Mouse (Mus musculus) retina, postnatal 1 day (tissue): Measurements from ENCODE around the gene Mb.

Experiments used
- DNase-seq: peaks from one replicate; pipeline ENCODE4 v3.0.0-alpha.2; 2012

Gene Mb

DNA sequence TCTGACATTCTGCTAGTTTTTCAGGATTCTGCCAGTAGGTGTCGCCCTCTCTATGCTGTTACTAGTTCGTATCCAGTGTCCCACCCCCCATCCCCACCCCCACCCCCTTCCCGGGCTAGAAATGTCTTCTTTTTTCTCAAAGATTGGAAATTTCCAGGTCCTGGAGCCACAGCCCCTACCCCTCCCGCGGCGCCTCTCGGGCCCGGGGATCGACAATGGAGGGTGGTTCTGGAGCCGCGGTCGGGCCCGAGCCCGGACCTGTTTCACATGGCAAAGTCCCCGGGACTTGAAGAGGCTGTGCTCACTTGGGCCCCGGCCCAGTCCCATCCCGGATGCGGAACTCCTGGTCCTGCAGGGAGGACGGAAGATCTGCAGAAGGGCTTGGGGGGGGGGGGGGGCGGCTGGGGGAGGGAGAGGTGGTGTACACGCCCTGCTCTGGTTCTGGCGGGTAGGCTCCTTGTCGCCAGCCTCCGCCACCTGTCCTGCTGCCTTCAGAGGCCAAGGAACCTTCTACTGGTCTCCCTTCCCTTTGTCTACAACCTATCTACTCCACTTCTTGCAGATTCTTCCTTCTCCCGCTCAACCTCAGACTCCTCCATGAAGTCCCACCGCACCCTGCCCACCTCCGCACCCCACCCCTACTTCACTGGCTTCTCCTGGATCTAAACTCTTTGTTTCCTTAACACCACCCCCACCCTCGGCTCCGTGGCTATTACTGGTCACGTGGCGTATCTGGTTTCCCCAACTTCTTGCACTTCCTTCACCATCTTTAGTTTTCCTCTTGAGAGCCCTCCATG lies 76.4 kb downstream of the Mb start:
- DNase-seq = peak; percentile 85

DNA sequence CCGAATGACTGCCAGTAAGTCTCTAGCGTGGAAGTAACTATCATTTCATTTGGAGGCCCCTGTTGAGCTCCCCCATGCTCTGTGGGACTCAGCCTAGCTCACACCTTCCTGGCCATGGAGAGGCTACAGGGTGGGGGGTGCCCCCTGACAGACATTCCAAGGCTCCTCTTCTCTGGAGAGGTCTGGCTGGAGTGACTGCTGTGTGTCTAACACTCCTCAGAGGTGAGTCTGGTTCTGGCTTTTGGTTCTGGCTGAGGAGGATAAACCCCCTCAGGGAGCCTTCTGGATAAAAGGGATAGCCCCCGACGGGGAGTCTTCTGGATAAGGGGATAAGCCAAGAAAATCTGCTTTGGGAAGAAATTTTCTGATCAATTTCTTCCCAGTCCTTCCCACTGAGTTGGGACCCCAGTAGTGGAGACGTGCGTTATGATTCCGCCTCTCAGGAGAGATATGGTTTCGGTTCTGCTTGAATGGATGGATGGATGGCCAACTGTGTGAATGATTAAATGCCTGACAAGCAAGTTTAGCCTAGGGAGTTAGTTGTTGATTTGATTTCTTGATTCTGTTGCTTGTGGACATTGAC lies 77.1 kb downstream of the Mb start:
- no peak for DNase-seq

DNA sequence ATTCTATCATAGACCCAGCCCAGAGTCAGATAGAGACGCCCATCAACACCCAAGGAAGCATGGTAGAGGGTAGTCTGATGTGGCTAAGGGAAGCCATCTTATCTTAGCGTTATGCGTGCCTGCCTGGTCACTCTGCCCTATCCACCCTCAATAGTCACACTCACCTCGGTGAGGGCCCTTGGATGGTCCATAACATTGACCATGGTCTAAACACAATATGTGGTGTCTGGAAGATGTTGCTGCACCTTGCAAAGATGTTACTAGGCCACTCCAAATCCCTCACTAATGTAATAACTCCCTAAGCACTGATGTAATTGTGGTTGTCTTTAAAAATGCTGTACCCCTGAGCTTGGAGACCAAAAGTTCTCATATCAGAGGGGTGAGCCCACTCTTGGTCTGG lies 77.8 kb downstream of the Mb start:
- DNase-seq = no peak
